Mouse (Mus musculus) neural tube, embryonic 12.5 days (tissue): ENCODE results near the gene Gm2001. TPM values are rescaled to one million over a fixed set of nuclear protein-coding genes. Genes with fewer than 3 reads are reported as not detected.

ENCODE experiments used
- polyA plus RNA-seq: library from polyadenylated mRNA; unstranded; fragments of >200 nt; fragmentation: Nextera tagmentation; extraction: Ambion mirVana; gene quantifications from 2 replicates; pipeline ENCODE4 v1.2.1, GENCODE M21; 2016

Gene Gm2001
- polyA plus RNA-seq, 1 experiment from 2014 or later = not detected

Other genes starting within 250 kb of the Gm2001 start
- not detected in 2 replicates for gene Oog1, start 239.7 kb downstream of the Gm2001 start, polyA plus RNA-seq
- gene Gm4027, start 223.5 kb downstream of the Gm2001 start, polyA plus RNA-seq = not detected in 2 replicates
- gene Gm16381, start 197.7 kb downstream of the Gm2001 start, polyA plus RNA-seq = not detected in 2 replicates
- not detected in 2 replicates for gene Gm21319, start 66.6 kb downstream of the Gm2001 start, polyA plus RNA-seq
- gene Gm21936, start 46.8 kb downstream of the Gm2001 start, polyA plus RNA-seq = not detected in 2 replicates
- not detected in 2 replicates for gene BB287469, start 25.8 kb downstream of the Gm2001 start, polyA plus RNA-seq
- gene Gm2016, start 31.7 kb upstream of the Gm2001 start, polyA plus RNA-seq = not detected in 2 replicates
- not detected in 2 replicates for gene Gm2022, start 53.0 kb upstream of the Gm2001 start, polyA plus RNA-seq
- gene Gm2035, start 77.5 kb upstream of the Gm2001 start, polyA plus RNA-seq = not detected in 2 replicates
- not detected in 2 replicates for gene Gm2042, start 111.7 kb upstream of the Gm2001 start, polyA plus RNA-seq
- gene Gm2075, start 169.5 kb upstream of the Gm2001 start, polyA plus RNA-seq = not detected in 2 replicates
- gene Gm6803, start 176.4 kb upstream of the Gm2001 start, polyA plus RNA-seq = not detected in 2 replicates
- gene Gm2056, start 184.7 kb upstream of the Gm2001 start, polyA plus RNA-seq = not detected in 2 replicates
- not detected in 2 replicates for gene Gm16368, start 241.4 kb upstream of the Gm2001 start, polyA plus RNA-seq